Mouse (Mus musculus): ENCODE measurements around the gene Gabbr2.
A peak's percentile ranks its signal among the peaks of the same experiment; 100 is the strongest.

Gene Gabbr2

DNA sequence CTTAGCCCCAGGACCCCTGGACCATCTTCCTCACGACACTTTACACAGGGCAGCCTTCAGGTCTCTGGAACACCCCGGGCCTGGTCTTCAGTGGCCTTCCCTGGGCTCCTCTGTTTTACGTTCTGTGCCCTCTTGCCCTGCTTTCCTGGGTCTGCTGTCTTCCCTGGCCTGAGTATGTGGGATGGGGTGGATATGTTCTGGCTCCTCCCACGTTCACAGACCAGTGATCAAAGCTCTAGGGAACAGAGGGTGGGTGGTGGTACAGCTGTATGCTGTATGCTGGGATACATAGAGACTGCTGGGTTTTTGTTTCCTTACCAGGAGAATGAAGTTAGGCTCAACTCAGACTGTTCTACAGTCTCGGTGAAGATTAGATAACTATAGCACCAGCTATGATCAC, 274.5 kb downstream of the Gabbr2 start:
- DNase-seq (ENCODE audit: extremely low spot score, low spot score), result no peak

GRCm38 (mm10) chr4:46716361-46716760, 275.3 kb downstream of the Gabbr2 start:
- no peak for DNase-seq (ENCODE audit: extremely low spot score, low spot score)

DNA sequence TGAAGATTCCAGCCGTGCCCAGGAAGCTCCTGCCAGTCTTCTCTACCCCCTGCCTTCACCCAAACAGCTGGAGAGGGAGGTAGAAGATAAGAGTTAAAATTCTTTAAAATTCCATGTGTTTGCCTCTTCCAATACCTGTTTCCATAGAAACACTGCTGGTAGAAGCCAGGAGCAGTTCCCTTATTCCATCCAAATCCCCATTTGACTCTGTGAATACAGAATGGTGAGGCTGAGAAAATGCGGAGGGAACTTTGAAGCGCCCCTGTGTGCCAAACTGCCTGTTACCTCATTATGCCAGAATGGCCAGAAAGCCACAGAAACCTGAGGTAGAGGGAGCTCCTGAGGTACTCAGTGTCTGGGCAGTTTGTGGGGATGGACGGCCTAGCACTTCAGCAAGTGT, 281.1 kb downstream of the Gabbr2 start:
- no peak for DNase-seq (ENCODE audit: extremely low spot score, low spot score)

DNA sequence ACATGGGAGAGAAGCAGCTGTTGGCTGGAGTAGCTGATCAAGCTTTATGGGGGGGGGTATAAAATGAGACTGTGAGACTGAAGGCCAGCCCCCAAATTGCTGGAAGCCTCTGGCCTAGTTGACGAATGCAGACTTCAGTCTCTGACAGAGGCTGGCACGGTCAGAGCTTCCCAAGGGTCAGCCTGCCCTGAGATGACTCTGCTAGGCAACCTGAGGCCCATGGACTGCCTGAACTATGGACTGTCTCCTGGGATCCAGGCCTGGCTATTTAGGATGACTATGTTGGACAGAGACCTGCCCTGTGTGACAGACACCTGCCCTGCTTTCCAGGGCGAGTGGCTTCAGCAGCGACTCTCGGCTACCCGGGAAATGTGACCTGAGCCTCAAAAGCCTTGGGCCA, 281.7 kb downstream of the Gabbr2 start:
- DNase-seq (ENCODE audit: extremely low spot score, low spot score), result no peak

DNA sequence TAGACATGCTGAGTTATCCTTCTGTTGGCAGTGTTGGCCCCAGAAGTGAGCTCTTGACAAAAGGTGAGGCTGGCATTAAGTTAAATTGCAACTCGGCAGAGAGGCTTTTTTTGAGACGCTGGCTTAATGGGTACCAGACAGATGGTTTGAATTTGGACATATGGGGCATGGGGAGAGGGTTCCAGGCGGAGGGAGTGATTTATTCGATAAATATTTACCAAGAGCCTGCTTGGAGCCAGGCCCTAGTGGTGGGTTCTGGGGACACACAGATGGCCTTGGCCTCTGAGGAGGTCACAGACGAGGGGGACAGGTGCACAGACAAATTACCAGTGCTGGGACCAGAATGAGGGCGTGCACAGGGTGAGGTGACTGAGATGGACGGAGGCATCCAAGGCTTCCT, 282.2 kb downstream of the Gabbr2 start:
- no peak for DNase-seq (ENCODE audit: extremely low spot score, low spot score)

- DNase-seq (ENCODE audit: extremely low spot score, low spot score), result no peak
Measured at GRCm38 (mm10) chr4:46705739-46706138, 285.9 kb downstream of the Gabbr2 start.

GRCm38 (mm10) chr4:46703146-46703545, 288.5 kb downstream of the Gabbr2 start:
- no peak for DNase-seq (ENCODE audit: extremely low spot score, low spot score)

DNA sequence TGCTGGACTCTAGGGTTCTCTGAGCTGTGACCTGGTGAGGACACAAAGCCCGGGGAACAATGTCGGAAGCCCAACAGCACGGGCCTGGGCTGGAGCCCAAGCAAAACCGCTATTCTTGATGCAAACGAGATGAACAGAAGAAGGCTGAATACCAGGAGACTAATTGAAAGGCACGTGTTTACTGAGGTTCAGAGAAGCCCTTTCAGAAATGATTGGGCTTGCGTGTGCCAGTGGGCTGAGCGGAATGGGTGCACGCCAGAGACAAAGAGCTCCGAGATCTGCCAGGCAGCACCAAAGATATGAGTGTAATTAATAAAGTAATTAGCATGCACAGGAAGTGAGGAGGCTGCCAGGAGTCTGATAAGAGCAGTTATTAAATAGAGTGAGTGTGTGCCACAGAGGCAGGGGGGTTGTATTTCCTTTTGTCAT, 291.4 kb downstream of the Gabbr2 start:
- DNase-seq (ENCODE audit: extremely low spot score, low spot score), result no peak

DNA sequence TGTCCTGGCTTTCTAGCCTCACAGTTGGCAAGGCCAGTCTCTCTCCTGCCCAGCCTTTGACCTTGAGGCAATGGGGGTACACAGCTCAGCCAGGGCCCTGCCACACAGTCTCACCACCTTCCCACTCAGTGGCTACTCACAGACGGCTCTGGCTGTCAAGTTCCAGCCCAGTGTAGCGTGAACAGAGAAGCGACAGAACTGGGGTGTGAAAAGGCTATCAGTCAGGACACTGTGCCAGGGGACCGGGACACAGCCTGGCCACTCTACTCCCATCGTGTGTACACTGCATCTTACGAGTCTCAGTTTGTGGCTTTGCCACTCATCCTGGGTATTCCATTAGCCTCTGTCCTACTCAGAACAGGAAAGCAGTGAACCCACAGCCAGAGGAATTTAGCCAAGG, 295.2 kb downstream of the Gabbr2 start:
- no peak for DNase-seq (ENCODE audit: extremely low spot score, low spot score)

DNA sequence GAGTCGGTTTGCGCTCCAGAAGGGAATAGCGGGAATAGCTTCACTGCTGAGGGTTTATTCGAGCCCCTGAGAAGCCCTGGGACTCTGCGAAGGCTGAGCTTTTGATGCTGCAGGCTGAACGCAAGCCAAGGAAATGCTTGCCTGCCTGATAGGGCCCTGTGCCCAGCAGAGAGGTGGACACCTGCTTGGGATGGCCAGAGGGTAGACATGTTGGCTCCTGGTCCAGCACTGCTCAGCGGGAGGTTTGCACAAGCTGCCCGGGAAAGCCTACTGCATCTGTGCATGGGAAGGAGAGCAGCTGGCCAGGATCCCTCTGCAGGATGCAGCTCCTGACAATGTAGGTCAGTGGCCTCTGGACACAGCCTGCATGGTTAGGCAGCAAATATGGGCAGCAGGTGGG, 301.1 kb downstream of the Gabbr2 start:
- no peak for DNase-seq (ENCODE audit: extremely low spot score, low spot score)

DNA sequence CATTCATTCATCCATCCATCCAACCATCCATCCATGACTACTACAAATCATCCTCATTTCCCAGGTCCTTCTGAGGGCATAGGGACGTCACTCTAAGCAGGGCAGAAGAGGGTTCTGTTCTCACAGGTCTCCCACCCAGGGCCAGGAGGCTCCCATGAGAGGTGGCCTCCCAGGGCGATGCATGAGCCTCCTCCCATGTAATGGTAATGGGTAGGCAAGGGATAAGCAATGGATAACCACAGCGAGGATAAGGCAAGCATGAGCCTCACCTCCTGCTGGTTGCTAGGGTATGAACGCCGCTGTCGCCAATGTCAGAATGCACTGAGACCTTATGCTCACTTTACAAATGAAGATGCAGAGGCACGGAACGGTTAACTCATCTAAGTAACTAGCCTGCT, 301.7 kb downstream of the Gabbr2 start:
- DNase-seq (ENCODE audit: extremely low spot score, low spot score), result no peak

DNA sequence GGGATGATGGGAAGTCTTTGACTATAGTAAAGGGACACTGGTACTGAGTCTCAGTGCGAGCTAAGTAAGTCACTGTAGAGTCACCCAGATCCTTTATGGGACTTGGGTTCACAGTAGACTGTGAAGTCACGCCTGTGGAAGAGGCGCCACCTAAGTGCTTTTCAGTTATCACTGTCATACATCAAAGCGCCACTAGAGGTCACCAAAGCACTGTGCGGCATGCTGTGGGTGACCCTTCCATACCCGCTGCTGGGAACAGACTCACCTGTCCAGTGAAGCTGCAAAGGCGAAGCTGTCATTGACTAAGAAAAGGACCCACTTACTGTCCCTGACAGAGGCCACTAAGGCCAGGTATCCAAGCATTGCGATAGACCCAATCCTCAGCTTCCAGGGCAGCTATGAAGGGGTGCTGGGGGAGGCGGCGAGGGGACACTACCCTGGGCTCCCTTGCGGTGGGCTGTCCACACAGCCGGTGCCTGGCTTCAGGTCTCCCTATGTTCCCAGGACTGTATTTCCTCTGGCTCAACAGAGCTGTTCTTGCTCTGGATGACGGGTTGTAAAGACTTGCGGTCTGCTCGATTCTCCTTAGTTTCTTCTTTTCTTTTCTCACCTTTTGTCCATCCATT, 302.2 kb downstream of the Gabbr2 start:
- peak; percentile 77 for DNase-seq (ENCODE audit: extremely low spot score, low spot score)

- no peak for DNase-seq (ENCODE audit: extremely low spot score, low spot score)
Measured at GRCm38 (mm10) chr4:46688213-46688832, 303.4 kb downstream of the Gabbr2 start.

DNA sequence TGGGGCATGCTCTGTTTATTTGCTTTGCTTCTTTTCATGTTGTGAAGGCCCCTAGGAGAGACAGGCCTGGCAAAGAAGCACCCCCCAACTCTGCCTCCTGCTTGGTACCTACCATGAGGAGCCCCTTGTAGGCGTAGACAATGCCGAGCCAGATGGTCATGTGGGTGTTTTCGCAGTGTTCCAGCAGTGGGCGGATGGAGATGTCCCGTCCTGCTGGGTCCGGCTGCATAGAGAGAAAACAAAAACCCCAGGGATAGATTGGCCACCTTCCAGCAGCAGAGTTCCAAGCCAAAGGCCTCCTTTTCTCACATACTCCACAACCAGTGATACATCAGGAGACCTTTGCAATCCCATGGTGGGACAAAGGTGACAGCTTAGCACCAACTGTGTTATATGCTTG, 307.5 kb downstream of the Gabbr2 start:
- DNase-seq (ENCODE audit: extremely low spot score, low spot score), result no peak

DNA sequence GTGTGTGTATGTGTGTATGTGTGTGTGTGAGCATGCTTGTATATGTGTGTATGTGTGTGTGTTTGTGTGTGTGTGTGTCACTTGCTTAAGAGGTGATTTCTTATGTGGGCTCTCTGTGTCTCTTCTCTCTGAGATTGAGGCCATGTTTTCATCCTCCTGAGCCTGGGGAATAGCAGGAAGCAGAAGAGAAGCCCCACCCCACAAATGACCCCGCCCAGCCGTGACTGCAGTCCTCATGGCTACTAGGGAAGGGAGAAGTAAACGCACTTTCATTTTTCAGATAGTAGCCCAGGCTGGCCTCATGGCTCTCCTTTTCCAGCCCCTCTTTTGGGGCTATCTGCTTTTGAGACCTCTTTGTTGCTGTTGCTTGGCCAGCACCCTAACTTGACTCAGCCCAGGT, 315.0 kb downstream of the Gabbr2 start:
- DNase-seq (ENCODE audit: extremely low spot score, low spot score), result no peak

- DNase-seq (ENCODE audit: extremely low spot score, low spot score), result no peak
Measured at GRCm38 (mm10) chr4:46675992-46676391, 315.7 kb downstream of the Gabbr2 start.

DNA sequence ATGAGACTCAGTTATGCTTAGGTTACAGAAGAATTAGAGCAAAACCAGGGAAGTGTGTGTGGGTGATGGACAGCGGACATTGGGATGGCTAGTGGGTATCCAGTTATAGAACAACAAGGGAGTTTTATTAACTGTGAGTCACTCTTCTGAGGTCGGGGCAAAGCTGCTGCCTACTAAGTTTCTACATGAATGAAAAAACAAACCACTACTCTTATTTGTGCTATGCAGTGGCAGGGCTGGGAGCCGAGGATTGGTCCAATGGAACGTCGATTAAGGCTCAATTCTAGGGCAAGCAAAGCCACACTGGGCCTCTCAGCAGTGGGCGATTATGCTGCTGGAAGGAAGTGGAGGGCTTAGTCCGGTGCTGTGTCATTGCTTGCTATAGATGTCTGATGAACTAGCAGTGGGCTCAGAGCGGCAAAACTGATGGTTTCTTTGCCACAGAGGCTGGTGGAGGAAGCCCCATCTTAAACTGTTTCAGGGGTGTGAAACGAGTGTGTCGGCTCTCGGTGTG, 316.3 kb downstream of the Gabbr2 start:
- no peak for DNase-seq (ENCODE audit: extremely low spot score, low spot score)

DNA sequence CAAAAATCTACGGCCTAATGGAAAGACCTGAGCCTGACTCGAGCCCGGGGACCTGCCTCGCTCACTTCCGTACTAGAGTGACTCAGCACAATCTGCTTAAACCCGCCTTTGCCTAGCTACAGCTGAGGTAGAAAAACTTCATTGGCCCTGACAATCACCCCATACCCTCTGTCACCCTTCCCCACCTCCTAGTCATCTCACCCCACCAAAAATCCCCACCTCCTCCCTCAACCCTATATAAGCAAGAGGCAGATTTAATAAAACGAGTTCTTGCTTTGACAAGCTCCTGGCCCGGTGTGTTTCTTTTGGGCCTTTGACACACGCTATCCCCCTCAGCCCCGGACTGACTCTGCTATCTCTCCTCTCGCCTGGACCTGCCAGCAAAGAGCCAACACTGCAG, 323.1 kb downstream of the Gabbr2 start:
- DNase-seq (ENCODE audit: extremely low spot score, low spot score), result no peak

DNA sequence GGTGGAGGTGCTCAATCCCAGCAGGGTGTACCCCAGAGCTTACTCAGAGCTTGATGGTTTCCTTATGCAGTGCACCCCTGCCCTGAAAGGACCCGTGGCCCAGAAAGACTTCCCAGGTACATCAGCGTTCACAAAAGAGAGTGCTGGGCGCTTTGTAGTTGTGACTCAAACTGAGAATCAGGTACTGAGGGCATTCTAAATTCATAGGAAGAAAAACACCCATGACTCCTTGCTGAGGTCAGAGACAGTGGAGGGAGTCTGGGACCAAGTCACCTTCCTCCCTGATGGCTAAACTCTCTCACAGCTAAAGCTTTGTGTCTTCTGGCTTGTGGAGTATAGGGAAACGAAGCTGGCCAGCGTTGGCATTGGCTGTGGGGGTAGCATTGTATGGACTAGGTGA, 325.3 kb downstream of the Gabbr2 start:
- no peak for DNase-seq (ENCODE audit: extremely low spot score, low spot score)

- peak; percentile 57 for DNase-seq (ENCODE audit: extremely low spot score, low spot score)
Measured at GRCm38 (mm10) chr4:46665371-46665774, 326.3 kb downstream of the Gabbr2 start.

DNA sequence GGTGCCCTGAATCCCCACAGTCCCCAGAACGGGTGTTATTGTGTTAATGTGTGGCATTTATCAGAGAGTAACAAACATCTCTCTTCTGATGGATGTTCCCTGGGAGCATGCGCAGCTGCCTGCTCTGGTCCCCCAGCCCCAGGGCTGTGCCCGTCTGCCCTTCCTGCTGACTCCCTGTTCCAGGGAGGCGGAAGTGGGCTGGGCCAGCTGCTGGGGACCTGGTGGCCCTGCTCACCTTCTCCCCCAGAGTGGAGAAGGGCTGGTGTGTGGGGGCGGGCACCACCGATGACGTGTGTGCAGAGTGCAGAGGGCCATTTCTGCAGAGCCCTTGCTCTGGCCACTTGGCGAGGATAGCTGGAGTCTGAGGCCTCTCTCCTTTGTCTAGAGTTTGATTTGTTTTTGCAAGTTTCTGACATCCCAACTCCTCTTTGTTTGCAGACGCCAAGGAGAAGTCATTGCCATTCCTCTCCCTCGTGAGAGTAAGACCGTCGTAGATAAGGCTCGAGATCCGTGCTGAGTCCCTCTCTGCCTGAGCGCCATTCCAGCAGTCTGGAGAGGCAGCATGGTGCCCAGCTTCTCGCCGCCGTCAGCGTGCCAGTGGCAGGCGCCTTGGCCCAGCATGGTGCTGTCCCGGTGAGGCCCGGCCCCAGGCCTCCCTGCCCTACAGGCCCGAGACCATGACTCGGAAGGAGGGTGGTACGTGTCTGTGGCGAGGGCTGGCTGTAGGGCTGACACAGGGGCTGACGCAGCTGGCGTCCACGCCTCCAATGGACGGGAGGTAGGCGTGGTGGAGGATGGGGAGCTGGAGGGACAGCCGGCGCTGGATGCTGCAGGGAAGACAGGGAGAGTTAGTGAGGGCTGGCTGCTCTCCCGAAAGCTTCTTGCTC, 327.3 kb downstream of the Gabbr2 start:
- DNase-seq (ENCODE audit: extremely low spot score, low spot score), result peak; percentile 79

- DNase-seq (ENCODE audit: extremely low spot score, low spot score), result no peak
Measured at GRCm38 (mm10) chr4:46661433-46661832, 330.2 kb downstream of the Gabbr2 start.

Measured in neural tube, embryonic 10.5 days (tissue).